Mouse (Mus musculus) WW6 (cell line): ENCODE data around the gene Mc3r.

ENCODE experiments used
- DNase-seq: peaks from one replicate; pipeline ENCODE4 v3.0.0-alpha.2; 2013; ENCODE audit warnings: low read depth, low spot score

Mc3r gene

GRCm38 (mm10) chr2:172249336-172249735 is 1.0 kb downstream of the Mc3r start:
- no peak for DNase-seq

GRCm38 (mm10) chr2:172256418-172256817 is 8.1 kb downstream of the Mc3r start:
- no peak for DNase-seq

- no peak for DNase-seq
These were observed 8.7 kb downstream of the Mc3r start for GRCm38 (mm10) chr2:172256956-172257355.

- DNase-seq, result peak; percentile 47
These were observed 9.3 kb downstream of the Mc3r start for GRCm38 (mm10) chr2:172257471-172258065.

GRCm38 (mm10) chr2:172260064-172260463 is 11.8 kb downstream of the Mc3r start:
- no peak for DNase-seq

- no peak for DNase-seq
These were observed 13.1 kb downstream of the Mc3r start for GRCm38 (mm10) chr2:172261441-172261840.

GRCm38 (mm10) chr2:172263216-172263615 is 14.9 kb downstream of the Mc3r start:
- no peak for DNase-seq

- DNase-seq, result no peak
These were observed 21.6 kb downstream of the Mc3r start for GRCm38 (mm10) chr2:172269907-172270306.

- DNase-seq, result no peak
These were observed 22.2 kb downstream of the Mc3r start for GRCm38 (mm10) chr2:172270485-172270944.

- no peak for DNase-seq
These were observed 22.8 kb downstream of the Mc3r start for GRCm38 (mm10) chr2:172270974-172271697.

- DNase-seq, result no peak
These were observed 26.4 kb downstream of the Mc3r start for GRCm38 (mm10) chr2:172274662-172275061.

- DNase-seq, result no peak
These were observed 27.9 kb downstream of the Mc3r start for GRCm38 (mm10) chr2:172276155-172276554.

GRCm38 (mm10) chr2:172278979-172279378 is 30.7 kb downstream of the Mc3r start:
- DNase-seq, result no peak

GRCm38 (mm10) chr2:172282071-172282710 is 33.9 kb downstream of the Mc3r start:
- no peak for DNase-seq

GRCm38 (mm10) chr2:172287715-172288114 is 39.4 kb downstream of the Mc3r start:
- no peak for DNase-seq

GRCm38 (mm10) chr2:172288965-172289364 is 40.7 kb downstream of the Mc3r start:
- no peak for DNase-seq

- no peak for DNase-seq
These were observed 41.3 kb downstream of the Mc3r start for GRCm38 (mm10) chr2:172289632-172290031.

GRCm38 (mm10) chr2:172290474-172290873 is 42.2 kb downstream of the Mc3r start:
- DNase-seq, result no peak

- DNase-seq, result no peak
These were observed 42.7 kb downstream of the Mc3r start for GRCm38 (mm10) chr2:172291025-172291424.

- DNase-seq, result no peak
These were observed 43.6 kb downstream of the Mc3r start for GRCm38 (mm10) chr2:172291755-172292524.

GRCm38 (mm10) chr2:172292525-172293405 is 44.5 kb downstream of the Mc3r start:
- no peak for DNase-seq
